In the genomic region with DNA sequence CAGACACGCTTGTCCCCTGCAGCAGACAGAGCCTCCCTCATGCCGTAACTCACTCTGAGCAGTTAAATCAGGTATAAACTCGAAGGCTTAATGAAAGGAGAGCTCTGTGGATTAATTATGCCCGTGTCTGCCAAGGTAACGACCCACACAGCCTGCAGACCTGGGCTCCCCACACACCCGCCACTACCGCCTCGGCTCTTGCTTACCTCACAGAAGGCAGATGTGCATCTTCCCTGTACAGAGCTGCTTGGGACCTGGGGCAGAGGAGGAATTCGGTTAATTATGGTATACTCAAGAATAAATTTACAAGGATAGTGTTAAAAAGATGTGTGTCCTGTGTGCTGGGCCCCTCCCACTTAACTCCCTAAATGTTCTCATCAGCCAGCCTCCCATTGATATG, we compare ENCODE assay signal across 26 mouse cellular contexts.
DNase-seq lines count a peak whose midpoint lies in the region; ATAC-seq and TF ChIP-seq lines count a peak whose summit lies in the region.
"Had no signal": no experiment of that assay in that cellular context is flagged by ENCODE, and none has a peak within 500 bp of the region (broad histone marks: within the 10 kb centered on the region; RNA-seq: fewer than 3 reads in every experiment).

No protein-coding gene starts in this region.

- no peaks in the 10 kb centered on the region for H3K9me3 ChIP-seq in kidney, embryonic 16.5 days (ENCODE audit: low read length)
- no peaks in the 10 kb centered on the region for H3K9me3 ChIP-seq in kidney, embryonic 14.5 days (ENCODE audit: control insufficient read depth, low read length)
- no peaks in the 10 kb centered on the region for H3K9me3 ChIP-seq in midbrain, embryonic 13.5 days
- H3K9me3 ChIP-seq in midbrain, embryonic 16.5 days (replicated peaks; ENCODE audit: control insufficient read depth, low read length, poor library complexity, severe bottlenecking): no peaks in the 10 kb centered on the region
- H3K9me3 ChIP-seq in neural tube, embryonic 13.5 days: no peaks in the 10 kb centered on the region
- H3K9me3 ChIP-seq: embryonic facial prominence, embryonic 10.5 days; embryonic facial prominence, embryonic 13.5 days; forebrain, embryonic 13.5 days; hindbrain, embryonic 12.5 days had no signal

- H3K36me3 ChIP-seq in kidney, embryonic 16.5 days (ENCODE audit: insufficient read depth, low read length): no peaks in the 10 kb centered on the region
- no peaks in the 10 kb centered on the region for H3K36me3 ChIP-seq in kidney, embryonic 14.5 days (ENCODE audit: control insufficient read depth, insufficient read depth, low read length)
- H3K36me3 ChIP-seq in midbrain, embryonic 13.5 days: no peaks in the 10 kb centered on the region
- H3K36me3 ChIP-seq in midbrain, embryonic 16.5 days (ENCODE audit: control insufficient read depth, insufficient read depth, low read length): no peaks in the 10 kb centered on the region
- H3K36me3 ChIP-seq in neural tube, embryonic 13.5 days: no peaks in the 10 kb centered on the region
- H3K36me3 ChIP-seq: embryonic facial prominence, embryonic 10.5 days; embryonic facial prominence, embryonic 13.5 days; hindbrain, embryonic 12.5 days had no signal

- no peak overlapping the region for H3K27ac ChIP-seq in kidney, embryonic 16.5 days (ENCODE audit: low read length)
- H3K27ac ChIP-seq in kidney, embryonic 14.5 days (ENCODE audit: low read depth, low read length): no peak overlapping the region
- H3K27ac ChIP-seq in midbrain, embryonic 13.5 days: no peak overlapping the region
- no peak overlapping the region for H3K27ac ChIP-seq in midbrain, embryonic 16.5 days (ENCODE audit: low read length)
- no peak overlapping the region for H3K27ac ChIP-seq in neural tube, embryonic 13.5 days (replicated peaks)
- H3K27ac ChIP-seq: embryonic facial prominence, embryonic 10.5 days; embryonic facial prominence, embryonic 13.5 days; forebrain, embryonic 13.5 days; gastrocnemius, adult 2 months; hindbrain, embryonic 12.5 days had no signal

- ATAC-seq in kidney, embryonic 16.5 days (ENCODE audit: low FRiP score, low TSS enrichment): 0 out of 2 replicates have a peak, but pooled peaks have one; percentile 23
- ATAC-seq in kidney, embryonic 14.5 days (ENCODE audit: low FRiP score, low TSS enrichment): no peak
- 0 out of 2 replicates have a peak, but pooled peaks have one; percentile 40 for ATAC-seq in midbrain, embryonic 13.5 days
- ATAC-seq in midbrain, embryonic 16.5 days: no peak
- peak; percentile 59; the same call in 1 of the 2 replicates for ATAC-seq in neural tube, embryonic 13.5 days (ENCODE audit: low read depth)
- ATAC-seq: CD4-positive, CD25-positive, alpha-beta regulatory T cell, adult 4 months; forebrain, embryonic 13.5 days; forebrain, postnatal 0 days had no signal

- no peak overlapping the region for H3K4me2 ChIP-seq in kidney, embryonic 16.5 days (replicated peaks; ENCODE audit: low read depth, low read length)
- H3K4me2 ChIP-seq in kidney, embryonic 14.5 days (replicated peaks; ENCODE audit: low read depth, low read length): no peak overlapping the region
- no peak overlapping the region for H3K4me2 ChIP-seq in midbrain, embryonic 13.5 days (replicated peaks)
- H3K4me2 ChIP-seq in midbrain, embryonic 16.5 days (ENCODE audit: low read length): no peak overlapping the region
- no peak overlapping the region for H3K4me2 ChIP-seq in neural tube, embryonic 13.5 days
- H3K4me2 ChIP-seq: embryonic facial prominence, embryonic 13.5 days; forebrain, embryonic 13.5 days; heart, embryonic 11.5 days; hindbrain, embryonic 12.5 days had no signal

- H3K4me3 ChIP-seq in kidney, embryonic 16.5 days (ENCODE audit: low read length): no peak overlapping the region
- no peak overlapping the region for H3K4me3 ChIP-seq in kidney, embryonic 14.5 days (ENCODE audit: low read length)
- H3K4me3 ChIP-seq in midbrain, embryonic 13.5 days (replicated peaks): no peak overlapping the region
- no peak overlapping the region for H3K4me3 ChIP-seq in midbrain, embryonic 16.5 days (ENCODE audit: low read depth, low read length)
- H3K4me3 ChIP-seq in neural tube, embryonic 13.5 days: no peak overlapping the region
- H3K4me3 ChIP-seq: embryonic facial prominence, embryonic 10.5 days; embryonic facial prominence, embryonic 13.5 days; erythroblast, embryonic 14.5 days; forebrain, embryonic 13.5 days; gastrocnemius, adult 2 months; hindbrain, embryonic 12.5 days had no signal

- TF ChIP-seq CTCF in brain, embryonic 14.5 days (IDR thresholded peaks at IDR 0.05; ENCODE audit: borderline replicate concordance, extremely low read depth, insufficient read depth, insufficient read length): no peak

- TF ChIP-seq POLR2A in brain, embryonic 14.5 days (IDR thresholded peaks at IDR 0.05; ENCODE audit: borderline replicate concordance, extremely low read depth, insufficient read depth, insufficient read length, poor library complexity, severe bottlenecking): no peak

- peak; percentile 25 for DNase-seq in brain, embryonic 14.5 days (ENCODE audit: low read depth)
- no peak for DNase-seq in ovary, postnatal 36 days (ENCODE audit: low spot score)
- DNase-seq in urinary bladder, postnatal 4 days (ENCODE audit: low spot score in 2 of 2): no peak
- DNase-seq: adrenal gland, adult 2 months; adrenal gland, postnatal 14 days; cerebellum, adult 11-12 months; cerebellum, adult 8-10 months; cerebellum, postnatal 10 days; cerebellum, postnatal 36 days; embryo, embryonic 11 days; forebrain, postnatal 0 days; gastrocnemius, adult 2 months; gastrocnemius, postnatal 14 days; heart, adult 11 months had no signal

- H3K4me1 ChIP-seq in kidney, embryonic 16.5 days (ENCODE audit: insufficient read depth, low read length): no peaks in the 10 kb centered on the region
- no peaks in the 10 kb centered on the region for H3K4me1 ChIP-seq in kidney, embryonic 14.5 days (ENCODE audit: control insufficient read depth, insufficient read depth, low read length)
- peaks cover 2% of the 10 kb centered on the region; the same call in 1 of the 2 replicates for H3K4me1 ChIP-seq in midbrain, embryonic 13.5 days (replicated peaks)
- peaks cover under 1% of the 10 kb centered on the region; the same call in 1 of the 2 replicates for H3K4me1 ChIP-seq in midbrain, embryonic 16.5 days (ENCODE audit: control insufficient read depth, insufficient read depth, low read length)
- H3K4me1 ChIP-seq in neural tube, embryonic 13.5 days (replicated peaks): 0 out of 2 replicates have a peak, but pooled peaks cover 3% of the 10 kb centered on the region
- H3K4me1 ChIP-seq: embryonic facial prominence, embryonic 10.5 days; embryonic facial prominence, embryonic 13.5 days; forebrain, embryonic 13.5 days had no signal

- WGBS in kidney, embryonic 16.5 days: 29% methylated on average over 9 of the region's 9 CpGs
- WGBS in kidney, embryonic 14.5 days: 35% methylated on average over 9 of the region's 9 CpGs
- 84% methylated on average over 9 of the region's 9 CpGs for WGBS in midbrain, embryonic 13.5 days
- WGBS in midbrain, embryonic 16.5 days: 73% methylated on average over 9 of the region's 9 CpGs
- 56% methylated on average over 9 of the region's 9 CpGs for WGBS in neural tube, embryonic 13.5 days

- H3K27me3 ChIP-seq in kidney, embryonic 16.5 days (ENCODE audit: insufficient read depth, low read length): no peaks in the 10 kb centered on the region
- no peaks in the 10 kb centered on the region for H3K27me3 ChIP-seq in kidney, embryonic 14.5 days (ENCODE audit: control insufficient read depth, insufficient read depth, low read length)
- H3K27me3 ChIP-seq in midbrain, embryonic 13.5 days: no peaks in the 10 kb centered on the region
- H3K27me3 ChIP-seq in midbrain, embryonic 16.5 days (ENCODE audit: control insufficient read depth, insufficient read depth, low read depth, low read length): no peaks in the 10 kb centered on the region
- H3K27me3 ChIP-seq in neural tube, embryonic 13.5 days: no peaks in the 10 kb centered on the region
- H3K27me3 ChIP-seq: embryonic facial prominence, embryonic 13.5 days; forebrain, embryonic 13.5 days; hindbrain, embryonic 12.5 days had no signal

- no peak overlapping the region for H3K9ac ChIP-seq in kidney, embryonic 16.5 days (replicated peaks; ENCODE audit: low read length)
- H3K9ac ChIP-seq in kidney, embryonic 14.5 days (ENCODE audit: low read depth, low read length): no peak overlapping the region
- no peak overlapping the region for H3K9ac ChIP-seq in midbrain, embryonic 13.5 days (replicated peaks)
- H3K9ac ChIP-seq in midbrain, embryonic 16.5 days (ENCODE audit: low read depth, low read length): no peak overlapping the region
- H3K9ac ChIP-seq in neural tube, embryonic 13.5 days: no peak overlapping the region
- H3K9ac ChIP-seq: embryonic facial prominence, embryonic 13.5 days; forebrain, embryonic 13.5 days; forebrain, postnatal 0 days; hindbrain, embryonic 12.5 days had no signal

Comparison
In these comparisons a context has a peak if more than half of its experiments do, and no peak if none do; other contexts are left out.
1. ATAC-seq: peak in kidney, embryonic 16.5 days (single experiment), midbrain, embryonic 13.5 days (single experiment) and neural tube, embryonic 13.5 days (single experiment); none in kidney, embryonic 14.5 days (single experiment) and midbrain, embryonic 16.5 days (single experiment).